Comparison of ENCODE assay signal across 8 mouse cellular contexts in genomic region chr15:56764957-56765482, GRCm38 (mm10).
A peak's percentile ranks its signal among the peaks of the same experiment; 100 is the strongest.
DNase-seq lines count a peak whose midpoint lies in the region; ATAC-seq lines count a peak whose summit lies in the region.

No protein-coding gene starts in this region.

- H3K4me3 ChIP-seq in hindbrain, embryonic 14.5 days (replicated peaks; ENCODE audit: low read length): no peak overlapping the region
- H3K4me3 ChIP-seq in liver, embryonic 12.5 days: no peak overlapping the region

- no peaks in the 10 kb centered on the region for H3K27me3 ChIP-seq in hindbrain, embryonic 14.5 days (ENCODE audit: control insufficient read depth, insufficient read depth, low read length)
- no peaks in the 10 kb centered on the region for H3K27me3 ChIP-seq in liver, embryonic 12.5 days (replicated peaks)

- WGBS in hindbrain, embryonic 14.5 days: 31% methylated on average over 9 of the region's 9 CpGs
- WGBS in liver, embryonic 12.5 days (ENCODE audit: insufficient replicate concordance): 25% methylated on average over 9 of the region's 9 CpGs

- H3K4me1 ChIP-seq in hindbrain, embryonic 14.5 days (replicated peaks; ENCODE audit: control insufficient read depth, insufficient read depth, low read length): no peaks in the 10 kb centered on the region
- H3K4me1 ChIP-seq in liver, embryonic 12.5 days: no peaks in the 10 kb centered on the region

- peak; percentile 24; the same call in 1 of the 2 replicates for ATAC-seq in hindbrain, embryonic 14.5 days (ENCODE audit: low FRiP score)
- no peak for ATAC-seq in liver, embryonic 12.5 days
- ATAC-seq in megakaryocyte progenitor cell, adult 5-6 weeks (replicated peaks; ENCODE audit: poor library complexity): no peak

- H3K4me2 ChIP-seq in hindbrain, embryonic 14.5 days (replicated peaks): 0 out of 2 replicates have a peak overlapping the region, but pooled peaks have one; percentile 17
- H3K4me2 ChIP-seq in liver, embryonic 12.5 days: 0 out of 2 replicates have a peak overlapping the region, but pooled peaks have one; percentile 18

- no peak overlapping the region for H3K9ac ChIP-seq in hindbrain, embryonic 14.5 days
- H3K9ac ChIP-seq in liver, embryonic 12.5 days: no peak overlapping the region

- DNase-seq in lung, postnatal 10 days: peak; percentile 1
- no peak for DNase-seq in lung, postnatal 36 days
- DNase-seq in gastrocnemius, adult 8-10 months (ENCODE audit: low spot score in 2 of 2): peak; percentile 35 to 43
- no peak for DNase-seq in hindbrain, embryonic 14.5 days (ENCODE audit: low spot score)
- no peak for DNase-seq in cerebellum, postnatal 36 days
- no peak for DNase-seq in left cerebral cortex, postnatal 25 days (ENCODE audit: low spot score in 2 of 2)

- H3K36me3 ChIP-seq in hindbrain, embryonic 14.5 days (replicated peaks; ENCODE audit: control insufficient read depth, insufficient read depth): no peaks in the 10 kb centered on the region
- no peaks in the 10 kb centered on the region for H3K36me3 ChIP-seq in liver, embryonic 12.5 days

- intact Hi-C loops in left cerebral cortex, postnatal 25 days (cut with DNase I): no loop called here

- H3K9me3 ChIP-seq in hindbrain, embryonic 14.5 days (ENCODE audit: control insufficient read depth, low read length): no peaks in the 10 kb centered on the region
- H3K9me3 ChIP-seq in liver, embryonic 12.5 days (replicated peaks): no peaks in the 10 kb centered on the region

- H3K27ac ChIP-seq in hindbrain, embryonic 14.5 days: no peak overlapping the region
- H3K27ac ChIP-seq in liver, embryonic 12.5 days: no peak overlapping the region

Comparison
In these comparisons a context has a peak if more than half of its experiments do, and no peak if none do; other contexts are left out.
1. DNase-seq: peak in lung, postnatal 10 days (single experiment) and gastrocnemius, adult 8-10 months (2 of 2); none in lung, postnatal 36 days (single experiment), hindbrain, embryonic 14.5 days (single experiment), cerebellum, postnatal 36 days (0 of 2) and left cerebral cortex, postnatal 25 days (0 of 2).